Mouse (Mus musculus) mature B cell (primary cell): ENCODE measurements around the gene Slc26a1.

Source experiments
- in situ Hi-C: fragments of 300-500 bp; cut with MboI; formaldehyde crosslinking; loops from 2 replicates; pipeline ENCODE4 v1.14.3; 2019

Slc26a1 gene

DNA sequence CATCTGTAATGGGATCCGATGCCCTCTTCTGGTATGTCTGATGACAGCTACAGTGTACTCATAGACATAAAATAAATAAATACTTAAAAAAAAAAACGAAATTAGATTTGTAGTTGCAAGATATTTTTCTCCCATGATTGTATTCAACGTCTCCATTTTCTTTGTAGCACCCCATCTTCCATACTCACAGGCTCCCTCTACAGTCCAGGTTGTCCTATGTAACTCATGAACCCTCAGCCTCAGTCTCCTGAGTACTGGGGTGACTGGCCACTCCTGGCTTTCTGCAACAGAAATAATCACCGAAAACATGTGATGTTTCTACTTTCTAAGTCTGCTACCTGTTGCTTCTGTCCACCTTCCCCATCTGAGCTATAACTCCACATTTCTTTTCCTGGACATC is 15.8 kb upstream of the Slc26a1 start:
- in situ Hi-C loops, result no loop called here

DNA sequence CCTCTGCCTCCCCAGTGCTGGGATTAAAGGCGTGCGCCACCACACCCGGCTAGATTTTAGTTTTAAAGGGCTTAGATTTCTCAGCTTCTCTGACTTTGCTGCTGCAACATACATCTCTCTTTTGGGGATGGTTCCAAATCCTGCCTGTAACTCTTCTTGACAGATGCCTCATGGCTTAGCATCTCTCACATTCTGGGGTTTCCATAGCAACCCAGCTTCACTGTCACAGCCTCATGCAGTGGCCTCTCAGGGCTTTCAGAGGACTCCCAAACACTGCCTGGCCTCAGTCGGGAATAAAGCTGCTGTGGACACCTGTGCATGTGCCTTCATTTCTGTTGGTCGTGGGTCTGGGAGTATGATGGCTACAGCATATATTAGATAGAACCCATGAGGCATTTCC is 13.7 kb upstream of the Slc26a1 start:
- in situ Hi-C loops, result no loop called here

DNA sequence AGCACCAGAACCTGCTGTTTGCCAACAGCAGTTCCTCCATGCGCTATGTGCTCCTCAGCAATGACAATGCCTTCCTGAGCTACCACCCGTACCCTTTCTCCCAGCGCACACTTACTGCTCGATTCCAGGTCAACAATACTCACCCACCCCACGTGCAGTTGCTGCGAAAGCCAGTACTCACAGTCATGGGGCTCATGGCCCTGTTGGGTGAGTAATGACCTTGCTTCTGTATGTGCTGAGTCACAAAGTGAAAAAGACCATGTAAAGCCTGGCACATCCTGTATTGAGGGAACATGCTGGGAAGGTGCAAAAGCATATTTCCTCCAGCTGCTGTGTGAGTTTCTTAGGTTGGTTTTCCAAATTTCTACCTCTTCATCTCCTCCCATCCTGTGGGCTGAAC is 5.5 kb upstream of the Slc26a1 start:
- in situ Hi-C loops, result no loop called here

DNA sequence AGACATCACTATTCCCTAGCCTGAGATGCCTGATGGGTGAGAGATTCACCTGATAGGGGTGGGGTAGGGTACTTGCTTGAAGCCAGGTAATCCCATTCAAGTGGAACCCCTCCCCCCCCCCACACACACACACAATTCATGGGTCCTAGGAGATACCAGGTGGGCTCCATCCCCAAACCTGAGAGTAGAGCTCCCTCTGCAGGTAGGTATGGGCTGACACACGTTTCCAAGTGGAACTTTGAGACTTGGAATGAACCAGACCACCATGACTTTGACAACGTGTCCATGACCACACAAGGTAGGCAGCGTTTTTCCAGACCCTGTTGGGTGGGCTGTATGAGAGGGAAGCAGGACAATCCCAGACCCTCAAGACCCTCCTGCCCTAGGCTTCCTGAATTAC is 4.5 kb upstream of the Slc26a1 start:
- in situ Hi-C loops, result no loop called here

DNA sequence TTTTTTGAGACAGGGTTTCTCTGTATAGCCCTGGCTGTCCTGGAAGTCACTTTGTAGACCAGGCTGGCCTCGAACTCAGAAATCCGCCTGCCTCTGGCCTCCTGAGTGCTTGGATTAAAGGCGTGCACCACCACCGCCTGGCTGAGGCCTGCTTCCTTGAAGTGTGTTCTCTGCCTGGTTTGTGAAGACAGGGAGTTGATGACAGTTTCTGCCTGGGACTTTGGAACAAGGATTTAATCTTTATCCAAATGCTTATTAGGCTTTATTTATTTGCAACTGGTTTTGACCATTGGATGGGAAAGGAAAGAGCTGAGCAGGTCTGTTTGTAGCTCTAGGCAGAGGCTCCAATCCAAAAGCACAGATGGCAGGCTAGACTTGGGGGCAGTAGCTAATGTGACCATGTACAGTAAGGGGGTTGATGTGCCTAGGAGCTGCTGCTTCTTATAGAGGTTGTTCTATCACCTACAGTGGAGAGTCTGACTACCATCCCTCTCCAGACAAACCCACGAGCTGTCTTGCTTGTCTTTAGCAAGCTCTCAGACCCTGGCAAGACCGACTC is 3.0 kb upstream of the Slc26a1 start:
- in situ Hi-C loops, result no loop called here

DNA sequence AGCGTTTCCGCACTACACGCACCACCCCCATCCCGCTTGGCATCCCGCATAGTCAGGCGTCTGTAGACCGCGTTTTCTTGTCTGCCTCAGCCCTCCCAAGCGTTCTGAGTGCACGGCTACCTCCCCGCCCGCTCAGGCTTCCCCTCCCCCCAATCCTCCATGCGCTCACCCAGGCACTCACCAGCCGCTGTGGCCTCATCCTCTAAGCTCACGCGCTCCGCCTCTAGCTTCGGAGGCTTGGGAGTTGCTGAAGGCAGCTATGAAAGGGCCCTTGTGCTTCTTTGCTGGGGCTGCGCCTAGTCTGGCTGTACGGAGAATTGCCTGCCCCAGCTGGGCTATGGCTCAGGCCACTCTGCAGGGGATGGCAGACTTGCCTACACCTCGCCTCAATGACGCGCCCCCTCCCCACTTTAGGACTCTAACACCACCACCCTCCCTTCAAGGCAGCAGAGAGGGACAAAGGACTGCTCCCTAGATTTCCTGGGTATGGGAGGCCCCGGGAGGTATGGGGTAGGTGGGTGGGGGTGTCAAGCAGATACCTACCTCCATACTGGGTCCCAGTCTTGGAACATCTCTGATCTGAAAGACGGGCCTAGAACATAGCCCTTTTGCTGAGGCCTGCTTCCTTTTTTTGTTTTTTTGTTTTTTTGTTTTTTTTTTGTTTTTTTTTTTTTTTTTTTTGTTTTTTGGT is 2.4 kb upstream of the Slc26a1 start:
- in situ Hi-C loops, result no loop called here

DNA sequence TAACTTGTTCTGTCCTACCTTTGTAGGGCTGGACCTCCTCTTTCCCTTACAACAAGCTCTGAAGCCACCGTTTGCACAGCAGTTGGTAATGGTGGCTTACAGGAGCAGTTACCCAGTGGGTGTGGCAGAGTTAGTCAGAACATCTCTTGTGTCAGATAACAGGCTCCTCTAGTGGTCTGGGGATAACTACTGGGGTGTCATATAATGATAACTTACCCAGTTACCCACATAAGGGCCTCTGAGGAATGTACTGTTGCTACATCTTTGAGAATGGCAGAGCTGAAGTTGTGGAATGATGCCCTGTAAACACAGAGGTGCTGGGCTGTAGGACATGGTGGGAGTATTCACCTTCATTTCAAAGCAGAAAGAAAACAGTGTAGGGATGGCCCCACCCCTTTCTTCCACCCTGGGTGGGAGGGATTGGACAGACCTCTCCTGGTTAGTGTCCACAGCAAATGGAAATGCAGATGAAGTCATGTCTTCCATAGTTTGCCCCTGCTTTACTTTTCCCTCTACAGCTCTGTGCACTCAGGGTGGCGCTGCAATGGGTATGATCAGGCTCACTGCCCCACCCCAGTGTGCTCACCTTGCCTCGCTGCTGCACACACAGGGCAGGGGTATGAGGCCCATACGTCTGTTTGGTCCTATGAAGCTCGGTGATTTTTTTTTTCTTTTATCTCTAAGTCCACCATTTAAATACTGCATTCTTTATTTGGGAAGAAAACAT is 1.6 kb upstream of the Slc26a1 start:
- in situ Hi-C loops, result no loop called here

DNA sequence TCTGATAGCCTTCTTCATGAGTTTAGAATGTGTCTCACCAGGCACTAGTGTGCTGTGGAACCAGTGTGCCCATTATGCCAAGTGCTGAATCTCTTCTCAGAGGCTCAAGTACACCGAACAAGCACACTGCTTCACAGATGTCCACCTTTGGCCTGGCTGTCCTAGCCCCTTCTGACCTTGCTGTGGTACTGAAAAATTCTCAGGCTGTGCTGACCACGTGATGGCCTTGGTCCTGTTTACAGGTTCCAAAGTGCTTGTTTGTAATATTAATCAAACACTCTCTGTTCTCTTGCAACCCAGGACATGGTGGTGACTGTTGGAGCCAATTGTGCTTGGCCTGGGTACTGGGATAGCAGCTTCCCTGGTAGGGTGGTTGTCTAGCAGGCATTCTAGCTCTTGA is 745 bp downstream of the Slc26a1 start:
- in situ Hi-C loops, result no loop called here

DNA sequence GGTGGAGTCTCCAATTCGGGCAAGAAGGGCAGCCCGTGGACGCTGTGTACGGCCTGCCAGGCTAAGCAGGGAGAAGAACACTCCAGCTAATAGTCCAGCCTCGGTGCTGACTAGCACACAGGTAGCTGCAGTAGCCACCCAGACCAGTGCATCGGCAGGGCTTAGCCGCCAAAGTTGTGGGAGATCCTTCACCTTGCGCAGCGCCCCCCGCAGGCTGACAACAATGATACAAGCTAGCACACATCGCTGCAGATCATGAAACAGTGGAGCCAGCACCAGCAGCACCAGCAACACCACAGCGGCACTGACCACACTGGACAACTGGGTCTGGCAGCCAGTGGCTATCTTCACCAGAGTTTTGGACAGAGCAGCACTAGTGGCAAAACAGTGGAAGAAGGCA is 3.6 kb downstream of the Slc26a1 start:
- in situ Hi-C loops, result no loop called here

DNA sequence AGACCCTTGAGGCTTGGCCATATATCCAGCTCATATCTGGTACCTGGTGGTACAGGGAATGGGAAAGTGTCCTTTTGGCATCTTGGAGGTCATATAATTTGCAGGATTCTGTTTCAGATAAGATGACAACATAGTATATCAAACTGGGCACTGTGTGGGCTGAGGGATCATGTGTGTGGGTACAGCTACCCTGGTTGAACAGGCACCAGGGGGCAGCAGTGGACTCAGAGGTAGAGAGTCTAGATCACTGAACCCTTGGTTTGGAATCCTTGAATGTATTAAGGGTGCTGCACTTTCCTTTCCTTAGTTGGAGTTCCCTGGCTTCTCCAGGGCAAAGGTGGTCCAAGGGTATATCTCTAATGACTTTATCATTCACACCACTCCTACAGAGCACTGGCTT is 4.6 kb downstream of the Slc26a1 start:
- in situ Hi-C loops, result no loop called here

DNA sequence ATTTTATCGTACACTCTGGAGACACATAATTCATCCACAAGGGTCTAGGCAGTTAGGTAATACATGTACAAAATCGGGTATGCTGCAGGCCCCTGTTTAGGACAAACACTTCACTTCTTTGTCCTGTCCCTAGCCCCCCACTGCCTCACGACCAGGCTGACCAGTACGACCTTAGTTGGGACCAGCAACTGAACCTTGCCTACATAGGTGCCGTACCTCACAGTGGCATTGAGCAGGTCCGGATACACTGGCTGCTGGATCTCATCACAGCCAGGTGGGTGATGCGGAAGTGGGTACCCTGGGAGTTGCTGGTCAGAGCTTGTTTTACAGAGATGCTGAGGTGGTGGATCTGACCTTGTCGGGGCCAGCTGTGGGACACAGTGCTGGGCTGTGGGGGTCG is 5.4 kb downstream of the Slc26a1 start:
- in situ Hi-C loops, result no loop called here

DNA sequence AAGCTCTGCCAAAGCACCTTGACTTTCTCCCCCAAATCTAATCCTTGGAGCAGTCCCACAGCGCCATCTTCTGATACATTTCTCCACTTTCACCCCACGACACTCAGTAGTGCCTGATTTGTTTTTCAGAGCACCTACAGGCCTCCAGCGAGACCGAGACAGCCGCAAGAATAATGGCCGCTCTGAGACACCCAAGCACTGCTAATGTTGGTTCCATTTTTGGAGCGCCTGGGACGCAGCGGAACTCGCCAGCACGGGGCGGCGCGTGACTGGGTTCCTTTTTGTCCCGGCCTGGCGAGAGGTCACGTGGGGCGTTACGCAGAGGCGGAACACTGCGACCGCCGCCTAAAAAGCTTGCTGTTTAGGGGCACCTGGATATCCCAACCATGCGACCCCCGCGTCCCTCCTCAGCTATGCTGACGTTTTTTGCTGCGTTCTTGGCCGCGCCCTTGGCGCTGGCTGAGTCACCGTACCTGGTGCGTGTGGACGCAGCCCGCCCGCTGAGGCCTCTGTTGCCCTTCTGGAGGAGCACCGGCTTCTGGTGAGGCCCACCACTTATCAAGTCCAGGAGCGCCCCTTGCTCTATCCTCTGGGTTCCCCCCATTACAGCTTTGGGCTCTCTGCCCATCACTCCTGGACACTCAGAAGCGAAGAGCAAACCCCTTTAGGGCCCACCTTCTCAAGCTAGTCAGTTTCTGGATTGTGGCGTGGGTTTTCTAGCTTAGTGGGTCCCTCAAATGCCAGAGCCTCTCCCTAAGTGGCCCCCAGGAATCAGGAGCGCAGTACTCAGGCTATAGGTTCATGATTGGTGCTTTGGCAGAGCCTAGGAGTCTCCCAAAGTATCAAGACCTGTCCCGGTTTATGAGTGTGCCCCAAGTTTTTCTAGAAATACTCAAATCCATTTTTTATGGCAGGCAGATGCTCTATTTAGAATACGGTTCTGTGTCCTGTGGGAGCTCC is 6.1 kb downstream of the Slc26a1 start, which contains the start of gene Dgkq:
TSS of gene Dgkq (minus strand) at position 696 of the 960 bp plus-strand sequence.
- in situ Hi-C loops, result no loop called here

DNA sequence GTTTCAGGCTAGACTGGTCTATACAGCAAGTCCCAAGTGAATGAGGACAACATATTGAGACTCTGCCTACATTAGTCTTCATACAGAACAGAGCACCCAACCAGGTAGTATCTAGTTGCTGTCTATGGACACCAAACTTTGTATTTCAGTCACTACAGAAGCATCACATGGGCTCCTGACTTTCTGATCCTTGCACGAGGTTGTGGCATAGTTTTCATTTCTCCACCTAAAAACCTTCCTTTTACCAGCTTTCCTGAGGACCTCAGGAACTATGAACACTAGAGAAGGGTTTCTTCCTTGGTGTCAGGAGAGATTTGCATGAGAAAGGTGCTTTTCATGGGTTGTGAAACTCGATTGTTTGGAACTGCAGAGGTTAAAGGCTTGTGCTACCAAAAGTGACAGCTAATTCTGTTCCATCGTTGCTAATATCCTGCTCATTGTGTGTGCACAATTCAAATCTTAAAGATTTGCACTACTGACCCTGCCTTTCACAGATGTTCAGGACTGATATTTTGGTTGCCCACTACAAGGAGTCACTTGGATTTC is 6.9 kb downstream of the Slc26a1 start:
- in situ Hi-C loops, result no loop called here

DNA sequence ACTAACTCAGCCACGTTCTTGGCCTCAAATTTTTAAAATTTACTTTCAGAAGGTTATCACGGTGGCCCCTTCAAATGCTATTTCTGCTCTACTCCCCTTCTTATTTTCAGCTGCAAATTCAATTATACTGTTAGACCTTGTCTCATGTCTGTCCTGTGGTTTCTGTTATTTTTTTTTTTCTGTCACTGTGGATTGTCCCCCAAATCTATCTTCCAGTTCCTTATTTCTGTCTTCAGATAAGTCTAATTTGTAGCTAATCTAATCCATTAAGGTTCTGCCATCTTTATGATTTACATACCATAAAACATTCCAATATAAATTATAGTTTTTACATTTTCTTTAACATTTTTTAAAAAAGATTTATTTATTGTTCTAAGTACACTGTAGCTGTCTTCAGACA is 8.0 kb downstream of the Slc26a1 start:
- in situ Hi-C loops, result no loop called here

DNA sequence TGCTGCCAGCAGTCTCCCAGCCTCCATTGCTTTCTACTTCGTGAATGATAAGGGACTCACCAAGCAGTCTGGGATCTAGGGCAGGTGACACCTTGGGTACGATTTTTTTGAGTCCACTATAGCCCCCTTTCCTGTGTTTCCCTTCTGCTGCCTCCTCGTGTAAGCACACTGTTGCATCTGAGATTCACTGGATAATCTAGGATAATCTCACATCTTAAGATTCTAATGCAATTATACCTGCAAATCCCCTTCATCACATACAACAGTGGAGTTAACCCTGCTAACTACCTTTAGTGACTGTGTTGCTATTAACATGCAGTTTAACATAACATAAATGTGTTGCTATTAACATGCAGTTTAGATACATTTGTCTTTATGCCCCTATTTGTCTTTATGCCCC is 10.3 kb downstream of the Slc26a1 start:
- in situ Hi-C loops, result no loop called here

DNA sequence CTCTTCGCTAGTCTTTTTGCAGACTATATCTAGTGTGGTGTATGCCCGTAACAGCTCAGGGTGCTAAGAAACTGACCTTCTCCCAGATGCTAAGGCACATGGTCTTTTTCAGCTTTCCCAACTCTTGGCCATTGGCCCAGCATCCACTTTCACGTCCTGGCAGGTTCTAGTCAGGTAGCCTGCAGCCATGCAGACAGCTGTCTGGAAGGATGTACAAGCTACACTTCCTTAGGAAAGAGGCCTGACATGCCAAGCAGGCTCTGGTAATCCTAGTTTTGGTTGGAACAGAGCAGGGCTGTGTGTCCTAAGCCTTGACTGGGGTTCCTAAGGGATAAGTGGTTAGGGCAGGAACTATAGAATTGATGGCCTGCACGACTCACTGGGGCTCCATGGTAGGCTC is 12.6 kb downstream of the Slc26a1 start:
- in situ Hi-C loops, result no loop called here

DNA sequence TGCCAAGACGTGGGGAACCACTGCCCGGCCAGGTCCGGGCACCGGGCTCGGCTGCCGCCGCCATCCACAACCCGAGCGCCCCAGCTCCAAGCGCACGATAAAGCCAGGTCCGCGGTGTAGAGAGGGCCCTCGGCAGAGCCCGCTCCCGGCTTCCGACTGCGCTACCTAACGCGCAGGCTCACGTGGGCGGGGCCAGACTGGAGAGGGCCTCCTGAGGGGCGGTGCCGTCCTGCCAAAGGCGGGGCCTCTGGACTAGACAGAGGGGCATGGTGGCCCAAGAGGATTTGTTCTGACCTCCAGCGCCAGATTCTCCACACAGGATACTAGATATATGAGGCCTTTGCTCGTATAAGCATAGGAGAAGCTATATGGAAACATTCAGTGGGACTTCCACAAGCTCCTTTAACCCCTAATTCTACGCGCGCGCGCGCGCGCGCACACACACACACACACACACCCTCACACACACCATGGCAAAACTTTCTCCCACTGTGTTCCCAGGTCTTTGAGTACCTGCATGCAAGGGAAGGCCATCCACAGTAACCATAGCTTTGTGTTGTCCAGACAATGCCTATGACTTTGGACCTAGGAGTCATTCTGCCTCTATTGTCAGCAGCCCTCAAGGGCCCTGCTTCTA is 14.6 kb downstream of the Slc26a1 start:
- in situ Hi-C loops, result no loop called here

DNA sequence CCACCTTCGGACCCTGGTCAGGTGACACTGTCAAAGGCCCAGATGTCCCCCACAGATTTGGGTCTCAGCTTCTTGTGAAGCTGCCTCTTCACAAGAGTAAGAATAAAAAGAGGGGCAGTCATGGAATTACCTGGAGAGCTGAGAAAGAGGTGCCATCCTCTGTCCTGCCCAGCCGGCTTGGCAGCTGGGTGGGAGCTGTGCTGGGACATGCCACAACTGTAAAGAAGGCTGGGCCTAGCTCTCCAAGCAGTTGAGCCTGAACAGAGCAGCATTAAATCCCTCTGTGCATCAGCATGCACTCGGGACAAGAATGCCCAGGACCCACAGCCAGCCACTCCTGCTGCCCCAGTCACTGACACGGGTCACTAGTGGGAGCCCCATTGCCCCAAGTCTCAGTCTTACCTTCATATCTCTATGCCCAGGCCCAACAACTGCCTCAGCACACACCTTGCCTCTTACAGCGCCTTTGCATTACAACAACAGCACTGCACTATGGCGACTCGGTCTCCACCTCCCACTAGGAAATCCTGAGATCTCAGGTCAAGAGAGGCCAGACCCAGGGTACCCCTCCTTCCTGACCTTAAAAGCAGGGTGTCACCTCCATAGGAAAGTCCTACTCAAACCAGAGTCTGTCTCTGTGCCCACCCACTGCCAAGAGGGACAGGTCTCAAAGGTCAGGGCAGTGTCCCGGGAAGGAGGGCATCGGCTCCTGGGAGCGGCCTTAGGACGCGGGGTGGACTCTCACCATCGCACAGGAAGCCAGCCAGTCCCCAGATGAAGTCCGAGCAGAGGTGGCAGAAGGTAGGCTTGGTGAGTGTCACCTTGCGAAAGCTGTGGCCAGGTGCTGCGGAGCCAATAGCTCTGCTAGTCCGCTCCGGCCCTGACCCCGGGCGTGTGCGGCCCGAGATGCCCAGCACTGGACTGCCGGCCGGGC is 15.4 kb downstream of the Slc26a1 start, which contains the start of gene Idua:
TSS of gene Idua (plus strand) at position 634 of the 934 bp plus-strand sequence.
- in situ Hi-C loops, result no loop called here

DNA sequence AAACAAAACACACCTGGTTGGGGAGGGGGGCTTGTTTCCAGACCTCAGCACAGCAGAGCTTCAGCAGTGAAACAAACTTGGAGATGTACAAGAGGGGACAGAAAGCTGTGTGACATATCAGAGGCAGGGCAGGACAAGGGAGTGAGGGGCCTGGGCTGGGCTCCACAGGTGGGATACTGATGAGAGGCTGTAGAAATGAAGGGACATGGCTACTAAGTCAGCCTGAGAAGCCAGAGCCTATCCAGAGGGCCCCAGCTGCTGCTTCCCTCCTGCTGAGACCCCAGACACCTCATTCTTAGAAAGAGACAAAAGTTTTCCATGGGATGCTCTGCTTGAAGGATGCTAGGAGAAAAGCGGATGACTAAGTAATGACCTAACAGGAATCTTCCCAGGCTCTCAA is 16.8 kb downstream of the Slc26a1 start:
- in situ Hi-C loops, result no loop called here

DNA sequence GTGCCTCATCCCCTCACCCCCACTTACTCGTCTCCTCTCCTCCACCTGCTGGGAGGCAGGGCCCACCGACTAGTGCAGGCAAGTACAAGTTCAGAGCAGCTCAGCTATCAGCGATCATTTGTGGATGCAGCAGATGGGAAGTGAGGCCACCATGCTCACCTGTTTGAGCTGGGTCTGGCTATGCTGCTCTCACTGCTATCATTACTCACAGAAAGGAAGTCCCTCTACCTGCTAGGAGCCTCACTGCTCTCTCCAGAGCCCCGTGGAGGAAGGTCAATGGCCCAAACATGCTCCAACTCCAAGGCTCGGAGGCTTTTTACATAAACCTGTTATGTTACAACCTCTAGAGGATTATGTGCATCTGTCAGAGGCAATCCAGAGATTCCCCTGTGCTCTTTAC is 18.0 kb downstream of the Slc26a1 start:
- in situ Hi-C loops, result no loop called here
